Mouse (Mus musculus) layer of hippocampus, adult 18-20 months (tissue): Measurements from ENCODE around the gene Fam227a. TPM values are rescaled to one million over a fixed set of nuclear protein-coding genes. Genes with fewer than 3 reads are reported as not detected.

Experiments used
- DNase-seq, 2 experiments: peaks; one replicate each; pipeline ENCODE4 v3.0.0; 2022; ENCODE audit warnings: low spot score in 2 of 2
- long read RNA-seq: library from polyadenylated mRNA; stranded (forward); transcript quantifications from one replicate; pipeline ENCODE4 v2.0.0, GENCODE M21; 2021
- total RNA-seq, 2 experiments: library from RNA; stranded (reverse); gene quantifications; 2 replicates each; pipeline ENCODE4 v1.2.3; 2021

Gene Fam227a
- total RNA-seq: 1 to 10 TPM; 8.3 to 9.4 TPM
- long read RNA-seq: 0 reads

GRCm38 (mm10) chr15:79658531-79659375 is at the start of gene Fam227a, which contains the start of gene Cby1:
Fam227a (minus strand) TSS chr15:79658956.
Cby1 (plus strand) TSS chr15:79659199.
- peak; percentile 91 to 98 for DNase-seq

- no peak for DNase-seq
Observed at GRCm38 (mm10) chr15:79708229-79708822, 49.6 kb upstream of the Fam227a start.

DNA sequence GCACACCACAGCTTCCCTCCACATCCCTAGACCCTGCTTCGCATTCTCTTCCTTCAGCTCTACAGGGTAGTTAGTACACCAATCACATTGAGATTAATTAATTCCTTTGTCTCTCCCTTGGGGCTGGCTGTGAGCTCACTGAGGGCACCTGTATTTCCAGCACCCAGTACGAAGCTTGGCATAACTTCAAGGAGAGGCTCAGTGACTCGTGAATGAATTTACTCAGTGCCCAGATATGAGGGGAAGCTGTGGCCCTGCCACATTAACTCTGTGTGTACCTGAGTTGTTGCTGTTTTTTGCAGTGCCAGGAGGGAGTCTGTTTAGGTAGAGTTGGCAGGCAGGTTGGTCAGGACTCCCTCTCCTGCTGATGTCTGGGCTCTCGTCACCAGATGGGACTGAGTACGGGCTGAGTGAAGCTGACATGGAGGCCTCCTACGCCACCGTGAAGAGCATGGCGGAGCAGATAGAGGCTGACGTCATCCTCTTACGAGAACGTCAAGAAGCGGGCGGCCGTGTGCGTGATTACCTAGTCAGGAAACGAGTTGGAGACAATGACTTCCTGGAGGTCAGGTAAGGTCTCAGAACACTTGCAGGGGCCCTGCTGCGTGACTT is 48.0 kb upstream of the Fam227a start:
- DNase-seq: no peak

GRCm38 (mm10) chr15:79697558-79698187 is 38.9 kb upstream of the Fam227a start:
- no peak for DNase-seq

DNA sequence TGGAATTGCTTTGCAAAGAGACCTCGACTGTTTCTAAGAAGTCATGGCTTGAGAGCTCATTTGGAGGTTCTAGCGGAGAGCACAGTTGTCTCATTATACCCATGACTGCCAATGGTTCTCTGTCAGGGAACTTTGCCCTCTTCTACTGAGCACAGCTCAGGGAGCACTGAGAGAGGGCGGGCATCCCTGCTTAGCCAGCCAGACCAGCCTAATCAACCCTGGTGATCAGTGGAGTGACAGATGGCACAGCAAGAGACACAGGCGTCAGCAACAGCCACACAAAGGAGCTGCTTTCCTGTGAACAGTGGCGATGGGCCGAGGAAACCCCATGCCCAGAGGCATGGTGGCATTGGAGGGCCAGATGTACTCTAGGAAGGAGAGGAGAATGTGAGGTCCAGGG is 38.3 kb upstream of the Fam227a start:
- no peak for DNase-seq

DNA sequence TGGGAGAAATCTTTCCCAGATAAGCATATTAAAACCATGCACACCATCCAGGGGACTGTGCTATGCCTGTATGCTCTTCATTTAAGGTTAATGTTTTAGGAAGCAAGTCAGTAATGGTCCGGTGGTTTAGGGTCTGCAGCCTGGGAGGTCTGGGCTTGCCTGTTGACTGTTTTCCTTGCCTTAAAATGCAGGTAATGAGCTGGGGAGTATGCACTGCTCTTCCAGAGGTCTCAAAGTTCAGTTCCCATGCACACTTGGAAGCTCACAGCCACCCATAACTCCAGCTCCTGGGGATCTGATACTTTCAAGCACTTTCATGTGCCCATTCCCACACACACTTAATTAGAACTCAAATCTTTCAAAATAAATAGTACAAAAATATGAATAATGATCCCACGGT is 37.8 kb upstream of the Fam227a start:
- no peak for DNase-seq

DNA sequence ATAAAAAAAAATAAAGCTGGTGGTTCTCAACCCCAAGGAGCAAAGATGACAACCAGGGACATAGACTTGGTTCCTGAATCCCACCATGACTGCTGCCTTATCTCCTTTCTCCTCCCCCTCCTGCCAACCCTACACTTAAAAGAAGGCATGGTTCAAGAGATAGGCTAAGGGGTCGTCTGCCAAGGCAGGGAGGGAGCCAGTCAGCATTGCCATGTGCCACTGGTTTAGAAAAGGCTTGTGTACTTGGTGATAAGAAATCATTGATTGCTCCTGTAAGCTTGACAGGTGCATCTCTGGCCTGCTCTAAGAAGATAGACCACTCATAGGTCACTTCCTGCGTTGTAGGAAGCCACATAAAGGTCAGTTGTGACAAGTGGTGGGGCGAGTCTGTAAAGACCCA is 36.8 kb upstream of the Fam227a start:
- DNase-seq: no peak

DNA sequence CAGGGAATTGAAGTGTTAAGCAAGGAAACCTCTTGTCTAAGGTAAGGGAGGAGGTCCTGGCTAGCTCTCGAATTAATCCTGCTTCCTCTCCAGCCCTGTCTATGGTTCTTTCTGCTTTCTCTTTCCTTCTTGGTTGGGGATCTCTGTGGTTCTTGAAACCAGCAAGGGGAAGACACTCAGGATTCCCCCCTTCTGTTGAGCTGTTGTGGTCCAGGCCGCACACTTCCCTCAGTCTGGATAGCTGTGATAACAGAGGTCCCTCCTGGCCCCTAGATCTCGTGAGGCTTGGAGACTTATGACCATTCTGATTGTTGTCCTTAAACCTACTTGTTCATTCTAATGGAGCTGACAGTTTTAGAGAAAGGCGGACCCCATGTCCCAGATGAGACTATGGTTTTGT is 35.8 kb upstream of the Fam227a start:
- no peak for DNase-seq

GRCm38 (mm10) chr15:79693740-79694139 is 35.0 kb upstream of the Fam227a start:
- no peak for DNase-seq

DNA sequence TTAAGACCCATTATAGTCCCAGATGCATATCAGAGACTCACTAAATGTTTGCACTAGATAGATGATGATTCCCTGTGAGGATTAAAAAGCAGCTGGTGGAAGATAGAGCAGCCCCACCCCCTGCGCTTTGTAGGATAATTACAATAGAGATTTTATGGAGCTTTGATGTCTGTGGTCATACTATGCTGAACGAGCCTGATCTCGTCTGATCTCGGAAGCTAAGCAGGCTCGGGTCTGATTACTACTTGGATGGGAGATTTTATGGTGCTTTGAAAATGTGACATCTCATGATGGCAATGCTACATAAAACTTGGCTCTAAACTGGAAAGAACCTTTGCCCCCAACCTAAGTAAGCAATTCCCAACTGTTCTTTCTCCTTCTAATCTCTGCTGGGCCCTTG is 33.6 kb upstream of the Fam227a start:
- no peak for DNase-seq

- DNase-seq: no peak
Observed at GRCm38 (mm10) chr15:79691023-79691508, 32.3 kb upstream of the Fam227a start.

- DNase-seq: peak; percentile 98 to 100
Observed at GRCm38 (mm10) chr15:79690426-79691022, 31.8 kb upstream of the Fam227a start, which contains the start of gene Gtpbp1. Gtpbp1 (plus strand) TSS chr15:79690845.

DNA sequence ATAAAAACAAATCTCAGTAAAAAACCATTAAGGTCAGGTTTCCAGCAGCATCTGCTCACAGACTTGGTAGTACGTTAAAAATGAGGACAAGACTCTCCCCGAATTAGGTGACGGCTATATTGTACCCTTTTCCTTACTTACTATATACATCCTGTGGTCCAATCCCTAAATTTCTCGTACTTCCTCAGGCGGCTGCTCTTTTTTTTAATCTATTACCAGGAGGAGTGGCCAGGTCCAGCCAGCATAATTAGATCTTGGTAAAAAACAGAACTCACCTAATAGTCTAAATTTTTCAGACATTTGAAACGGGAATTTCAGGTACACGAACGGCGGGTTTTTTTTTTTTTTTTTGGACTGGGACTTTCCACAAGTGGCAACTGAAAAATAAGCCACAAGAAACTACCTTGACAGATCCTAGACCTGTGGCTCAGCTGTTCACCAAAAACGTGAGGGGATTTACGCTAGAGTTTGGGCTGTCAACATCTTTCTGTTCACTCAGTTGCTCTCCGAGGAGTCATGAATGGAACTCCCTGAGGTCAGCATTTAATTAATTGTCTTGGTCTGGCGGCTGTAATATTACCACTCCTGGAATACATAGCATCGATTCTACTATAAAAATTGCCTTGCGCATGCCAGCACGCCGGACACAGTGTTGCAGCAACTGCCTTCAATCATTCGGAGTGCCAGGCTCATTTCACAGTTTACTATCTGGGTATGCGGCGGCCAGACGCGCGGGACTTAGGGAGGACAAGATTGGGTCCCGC is 31.1 kb upstream of the Fam227a start:
- no peak for DNase-seq

- no peak for DNase-seq
Observed at GRCm38 (mm10) chr15:79688268-79688956, 29.7 kb upstream of the Fam227a start.

DNA sequence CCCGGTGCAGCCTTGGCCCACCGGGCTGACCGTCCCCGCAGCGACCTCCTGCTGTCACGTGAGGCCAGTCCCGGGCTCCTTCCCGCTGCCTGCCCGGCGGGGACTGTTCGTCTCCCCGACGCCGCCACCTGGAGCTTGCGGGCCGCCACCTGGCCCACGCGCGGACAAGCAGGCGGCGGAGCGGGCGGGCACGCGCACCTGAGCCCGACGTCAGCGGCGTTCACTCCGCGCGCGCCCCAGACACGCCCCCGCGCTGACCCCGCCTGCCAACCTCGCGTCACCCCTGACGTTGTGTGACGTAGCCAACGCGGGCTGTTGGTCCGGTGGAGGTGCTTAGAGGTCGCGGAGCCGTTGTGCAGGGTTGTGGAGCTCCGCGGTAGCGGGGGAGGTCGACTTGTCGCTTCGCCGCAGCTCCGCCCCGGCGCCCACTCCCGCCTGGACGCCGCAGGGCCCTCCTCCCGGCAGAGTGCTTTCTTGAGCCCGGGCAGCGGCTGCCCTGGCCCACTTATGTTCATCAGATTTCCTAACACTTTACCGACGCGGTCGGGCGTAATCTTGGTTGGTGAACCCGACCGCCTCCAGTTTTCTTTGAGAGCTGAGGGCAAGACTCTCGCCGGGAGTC is 29.0 kb upstream of the Fam227a start, which contains the start of gene Josd1:
TSS of gene Josd1 (minus strand) at position 274 of the 622 bp plus-strand sequence.
- DNase-seq: peak; percentile 92 to 96

DNA sequence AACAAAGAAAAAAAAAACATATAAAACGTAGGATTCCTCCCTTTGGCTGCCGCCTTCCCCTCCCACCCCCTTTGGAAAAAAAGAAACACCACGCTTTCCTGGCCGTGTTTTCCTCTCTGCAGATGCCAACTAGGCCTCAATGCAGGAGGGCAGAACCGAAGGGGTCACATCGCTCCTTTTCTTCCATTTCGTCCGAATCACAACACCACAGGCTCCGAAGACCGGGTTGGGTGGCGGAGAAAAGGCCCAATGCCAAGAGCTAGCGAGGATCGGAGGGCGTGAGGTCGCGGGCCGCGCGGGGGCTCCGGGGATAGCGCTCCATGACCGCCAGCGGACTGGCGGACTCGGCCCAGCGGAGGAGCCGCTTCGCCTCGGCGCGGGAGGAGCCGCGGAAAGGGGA is 28.4 kb upstream of the Fam227a start:
- no peak for DNase-seq

- DNase-seq: no peak
Observed at GRCm38 (mm10) chr15:79686046-79686869, 27.5 kb upstream of the Fam227a start.

DNA sequence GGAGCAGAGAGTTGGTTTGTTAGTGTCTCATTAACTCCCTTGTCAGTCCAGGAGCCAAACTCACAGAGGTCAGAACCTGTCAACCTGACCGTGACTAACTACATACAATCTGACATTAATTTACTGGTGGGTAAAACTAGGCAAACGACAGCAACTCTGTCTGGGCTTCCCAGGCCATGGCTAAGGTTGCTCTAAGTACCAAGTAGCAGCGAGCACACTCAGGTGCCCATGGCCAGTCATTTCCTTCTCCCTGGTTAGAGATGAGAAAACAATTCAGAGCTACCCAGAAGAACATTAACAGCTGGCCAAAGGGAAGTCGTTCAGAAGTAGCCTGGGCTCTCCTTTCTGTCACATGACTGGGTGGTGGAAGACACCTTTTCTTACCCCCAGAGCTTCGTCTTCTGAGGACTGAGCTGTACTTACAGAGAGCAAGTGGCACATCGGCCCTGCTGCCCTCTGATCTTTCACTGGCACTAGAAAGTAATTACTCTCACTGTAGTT is 26.4 kb upstream of the Fam227a start:
- no peak for DNase-seq
